Mouse (Mus musculus) adipocyte (in vitro differentiated cells): ENCODE measurements around the gene Mcoln2.
"Not testable (repeated sequence)": the region's sequence is repeated elsewhere in the genome, so short reads cannot be mapped to it uniquely, and the experiment has no call there.

Source experiments
- DNase-seq: peaks from one replicate; pipeline ENCODE4 v3.0.0-alpha.2; 2016; ENCODE audit warnings: low spot score

Mcoln2 gene

DNA sequence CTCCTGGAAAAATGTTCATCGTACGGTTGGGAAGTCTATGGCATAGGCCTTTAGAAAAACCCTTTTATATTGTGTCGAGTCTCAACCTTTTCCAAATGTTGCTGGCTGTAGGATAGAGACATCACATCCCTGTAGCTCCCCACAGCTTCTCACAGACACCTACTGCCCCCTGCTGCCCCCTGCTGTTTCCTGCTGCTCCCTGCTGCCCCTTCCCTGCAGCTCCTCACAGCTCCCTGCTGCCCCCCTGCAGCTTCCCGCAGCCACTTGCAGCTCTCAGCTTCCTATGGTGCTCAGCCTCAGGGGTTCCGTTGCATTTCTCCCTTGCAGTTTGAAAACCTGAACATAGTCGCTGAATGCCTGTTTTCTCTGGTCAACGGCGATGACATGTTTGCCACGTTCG is 40.3 kb downstream of the Mcoln2 start:
- no peak for DNase-seq

DNA sequence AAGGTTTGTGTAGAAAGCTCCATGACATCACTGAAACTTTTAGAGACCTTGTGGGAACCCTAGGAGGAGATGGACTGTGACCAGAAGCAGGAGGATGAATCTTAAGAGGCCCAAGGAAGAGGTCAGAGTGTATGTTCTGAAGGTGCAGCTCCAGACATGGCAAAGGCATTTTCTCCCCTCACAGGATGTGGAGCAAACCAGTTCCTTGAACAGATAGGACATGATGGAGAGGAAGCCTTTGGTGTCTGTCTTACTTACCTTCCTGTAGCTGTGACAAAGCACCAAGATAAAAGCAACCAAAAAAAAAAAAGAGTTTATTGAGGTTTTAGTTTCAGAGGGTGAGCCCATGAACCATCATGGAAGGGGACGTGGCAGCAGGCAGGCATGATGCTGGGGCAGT is 42.9 kb downstream of the Mcoln2 start:
- no peak for DNase-seq

DNA sequence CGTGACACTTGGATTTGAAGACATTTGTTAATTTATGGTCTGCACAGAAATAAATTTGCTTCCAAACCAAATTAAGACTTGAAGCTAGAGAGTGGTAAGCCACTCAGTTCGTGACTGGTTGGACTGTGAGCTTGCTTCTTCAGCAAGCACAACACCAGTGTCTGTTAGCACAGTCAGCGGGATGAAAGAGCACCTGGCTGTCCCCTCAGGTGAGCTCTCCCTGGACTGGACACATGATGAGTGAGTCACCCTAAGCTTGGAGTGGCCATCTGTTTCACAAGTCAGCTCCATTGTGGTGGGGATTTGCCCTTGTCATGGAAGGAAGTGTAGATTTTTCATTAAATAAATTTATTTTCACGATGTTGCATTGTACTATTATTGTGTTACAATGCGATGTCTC is 45.5 kb downstream of the Mcoln2 start:
- DNase-seq, result no peak

DNA sequence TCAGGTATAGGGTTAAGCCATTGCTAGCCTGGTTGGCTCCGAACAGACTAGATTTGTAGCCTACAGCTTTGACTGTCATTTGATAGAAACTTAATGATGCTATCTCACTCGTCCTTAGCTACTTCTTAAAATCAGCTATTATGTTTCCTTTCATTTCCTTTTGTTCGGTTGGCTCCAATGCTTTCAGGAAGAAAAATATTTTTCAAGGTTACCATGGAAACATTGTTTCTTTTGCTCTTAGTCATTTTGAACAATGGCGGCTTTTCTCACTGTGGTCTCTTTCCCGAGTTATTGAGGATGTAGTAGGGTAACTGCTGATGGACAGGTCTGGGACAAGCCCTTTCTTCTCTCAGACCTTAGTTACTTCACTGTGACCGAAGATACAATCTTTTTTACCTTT is 46.7 kb downstream of the Mcoln2 start:
- no peak for DNase-seq

DNA sequence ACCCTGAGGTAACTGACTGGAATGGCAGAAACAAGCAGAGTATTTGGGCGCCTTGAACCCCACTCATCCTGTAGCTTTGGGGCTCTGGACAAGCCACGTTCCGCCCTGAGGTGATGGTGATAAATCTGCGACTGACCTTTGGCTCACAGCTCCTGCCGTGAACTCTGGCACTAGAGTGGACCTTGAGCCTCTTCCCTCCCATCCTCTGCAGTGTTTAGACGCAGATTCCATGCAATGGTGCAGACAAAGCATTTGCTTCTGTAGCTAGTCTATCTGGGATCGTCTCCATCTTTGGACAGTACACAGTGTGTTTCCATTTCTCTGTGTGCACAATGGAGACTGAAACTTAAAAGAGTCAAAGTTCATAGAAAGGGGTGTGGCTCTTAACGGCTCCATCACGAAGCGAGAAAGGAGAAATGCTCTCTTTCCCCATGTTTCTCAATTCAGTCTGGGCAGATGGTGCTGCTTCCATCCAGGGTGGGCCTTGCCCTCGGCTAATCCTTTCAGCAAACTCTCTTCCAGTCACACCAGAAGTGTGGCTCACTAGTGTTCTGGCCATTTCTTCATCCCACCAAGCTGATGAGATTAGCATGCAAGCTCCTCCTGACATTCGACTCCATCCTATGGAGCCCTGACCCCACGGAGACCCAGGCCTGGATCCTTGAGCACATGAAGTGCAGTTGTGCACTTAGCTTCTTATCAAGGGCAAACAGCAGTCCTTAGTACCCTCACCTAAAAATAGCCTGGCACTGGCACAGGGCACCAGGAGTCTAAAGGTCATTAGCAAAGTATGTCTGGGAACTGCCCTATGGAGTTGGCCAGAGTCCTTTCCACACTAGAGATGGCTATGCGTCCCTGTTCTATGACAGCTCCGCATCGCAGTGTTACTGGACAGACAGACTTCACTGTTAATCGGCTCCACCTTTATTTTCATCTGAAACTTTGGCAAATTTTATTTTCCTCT is 47.4 kb downstream of the Mcoln2 start:
- DNase-seq, result no peak

DNA sequence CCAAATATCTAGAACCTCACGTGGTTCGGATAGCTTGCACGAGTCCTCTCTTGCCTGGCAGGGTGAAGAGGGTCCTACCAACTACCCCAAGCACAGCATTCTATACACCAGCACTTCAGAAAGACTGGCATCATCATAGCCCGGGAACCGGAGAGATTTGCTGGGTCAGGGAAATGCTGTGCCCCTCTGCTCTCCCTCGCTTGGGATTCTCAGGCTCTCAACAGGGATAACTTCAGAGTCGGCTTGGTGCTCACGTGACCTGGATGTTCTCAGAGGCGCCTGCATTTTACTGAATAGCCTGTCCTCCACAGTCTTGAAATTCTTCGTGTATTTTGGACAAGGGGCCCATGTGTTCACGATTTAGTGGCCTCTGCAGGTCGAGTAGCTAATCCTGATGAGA is 48.2 kb downstream of the Mcoln2 start:
- no peak for DNase-seq

DNA sequence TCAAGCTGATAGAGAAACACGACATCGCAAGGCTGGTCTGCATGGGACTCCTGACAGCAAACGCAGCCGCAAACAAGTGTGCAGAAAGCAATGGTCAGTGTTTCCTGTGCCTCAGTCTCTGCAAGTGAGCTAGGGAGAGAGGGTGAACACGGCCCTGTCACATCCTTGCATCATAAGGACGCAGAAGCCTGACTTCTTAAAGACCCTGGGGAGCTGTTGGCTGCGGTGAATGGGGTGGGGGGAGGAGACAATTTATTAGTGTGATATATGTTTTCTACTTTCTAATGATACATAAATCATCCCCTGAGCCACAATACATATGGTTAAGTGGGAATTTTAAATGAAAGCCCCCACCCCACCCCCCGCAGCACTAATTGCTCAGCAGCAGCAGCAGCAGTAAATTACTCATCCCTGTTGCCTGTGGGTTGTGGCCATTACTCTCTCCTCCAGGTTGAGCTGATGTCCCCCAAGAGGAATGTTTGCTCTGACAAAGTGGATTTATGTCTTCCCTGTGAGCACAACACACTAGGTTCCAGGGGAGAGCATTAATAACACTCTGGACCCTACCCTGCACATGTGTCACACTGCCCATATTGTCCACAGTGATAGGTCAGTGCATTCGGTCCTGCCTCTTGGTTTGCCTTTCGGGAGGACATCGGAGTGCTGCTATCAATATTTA is 49.3 kb downstream of the Mcoln2 start:
- no peak for DNase-seq

DNA sequence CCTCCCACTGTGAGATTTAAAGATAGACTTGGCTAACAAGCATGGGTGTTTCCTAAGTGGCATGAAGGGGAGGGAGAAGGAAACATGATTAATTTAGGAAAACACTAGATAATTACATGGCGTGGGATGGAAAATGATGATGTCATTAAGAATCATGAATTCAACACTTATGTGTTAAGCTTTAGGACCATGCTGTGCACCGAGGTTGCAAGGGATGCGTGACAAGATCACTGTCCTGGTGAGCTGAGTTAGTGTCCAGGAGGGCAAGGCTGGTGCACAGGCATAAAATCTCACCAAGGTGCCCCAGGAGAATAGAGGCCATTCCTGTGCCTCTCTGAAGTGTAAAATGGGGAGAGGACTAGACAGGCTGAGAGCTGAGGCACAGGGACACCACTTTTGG is 49.9 kb downstream of the Mcoln2 start:
- no peak for DNase-seq

DNA sequence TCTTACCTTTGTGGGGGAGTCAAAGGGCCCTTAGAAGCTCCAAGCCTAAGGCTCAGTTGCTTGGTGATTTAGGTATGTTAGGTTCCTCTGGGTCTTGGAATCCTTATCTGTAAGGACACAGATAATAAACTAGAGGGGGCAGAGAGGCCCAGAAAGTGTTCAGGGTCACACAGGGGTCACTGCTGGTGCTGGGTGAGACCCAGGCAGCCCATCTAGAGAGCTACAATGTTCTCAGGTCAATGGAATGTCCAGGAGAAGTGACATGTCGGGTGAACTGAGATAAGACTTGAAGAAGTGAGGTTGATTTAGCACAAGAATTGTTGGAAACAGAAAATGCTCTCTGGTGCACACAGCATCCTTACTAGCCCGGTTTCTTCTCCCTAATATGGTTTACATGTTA is 54.7 kb downstream of the Mcoln2 start:
- DNase-seq, result no peak

DNA sequence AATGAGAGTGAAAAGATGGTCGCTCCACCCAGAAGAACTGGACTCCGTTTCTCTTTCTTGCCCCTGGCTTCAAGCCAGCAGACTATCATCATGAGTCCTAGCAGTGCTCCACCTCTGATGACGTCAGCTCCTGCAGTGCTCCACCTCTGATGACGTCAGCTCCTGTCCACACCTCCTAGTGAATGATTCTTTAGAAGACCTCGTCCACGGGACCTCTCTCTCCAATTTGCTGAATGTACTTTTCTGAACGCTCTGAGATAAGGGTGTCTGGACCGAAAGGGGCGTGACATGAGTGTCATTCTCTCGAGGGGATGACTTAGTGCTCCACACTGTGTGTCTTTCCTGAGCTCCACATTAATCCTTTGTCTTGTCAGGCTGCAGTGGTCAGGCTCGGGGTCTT is 55.7 kb downstream of the Mcoln2 start:
- DNase-seq, result no peak

DNA sequence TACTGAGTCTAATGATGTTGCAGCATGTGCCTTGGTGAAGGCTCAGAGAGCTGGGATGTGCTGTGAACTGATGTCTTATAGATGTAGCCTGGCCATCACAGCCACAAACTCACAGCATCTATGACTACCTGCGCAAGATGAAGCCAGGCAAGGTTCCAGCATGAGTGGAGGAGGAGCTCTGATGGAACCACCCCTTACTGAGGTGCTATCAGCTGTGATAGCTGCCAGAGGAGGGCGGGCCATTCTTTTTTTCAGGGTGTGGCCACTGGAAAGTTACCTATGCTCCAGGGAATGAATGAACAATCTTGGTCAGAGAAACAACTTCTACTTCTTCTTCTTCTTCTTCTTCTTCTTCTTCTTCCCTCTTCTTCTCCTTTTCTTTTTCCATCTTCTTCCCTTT is 57.0 kb downstream of the Mcoln2 start:
- no peak for DNase-seq

DNA sequence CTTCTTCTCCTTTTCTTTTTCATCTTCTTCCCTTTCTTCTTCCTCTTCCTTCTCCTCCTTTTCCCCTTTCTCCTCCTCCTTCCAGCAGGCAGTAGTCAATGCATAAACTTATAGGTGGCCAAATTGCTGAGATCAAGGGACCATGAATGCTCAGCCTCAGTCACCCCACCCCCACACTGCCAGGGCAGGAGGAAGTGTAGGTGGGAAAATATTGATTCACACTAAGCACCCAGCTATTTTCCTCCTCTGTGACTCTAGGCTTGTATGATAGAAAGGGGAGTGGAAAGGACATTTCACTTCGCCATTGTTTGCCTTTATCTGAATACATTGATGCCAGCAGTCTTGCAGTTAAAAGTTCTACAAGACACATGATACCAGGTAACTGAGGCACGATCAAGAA is 57.8 kb downstream of the Mcoln2 start:
- no peak for DNase-seq

DNA sequence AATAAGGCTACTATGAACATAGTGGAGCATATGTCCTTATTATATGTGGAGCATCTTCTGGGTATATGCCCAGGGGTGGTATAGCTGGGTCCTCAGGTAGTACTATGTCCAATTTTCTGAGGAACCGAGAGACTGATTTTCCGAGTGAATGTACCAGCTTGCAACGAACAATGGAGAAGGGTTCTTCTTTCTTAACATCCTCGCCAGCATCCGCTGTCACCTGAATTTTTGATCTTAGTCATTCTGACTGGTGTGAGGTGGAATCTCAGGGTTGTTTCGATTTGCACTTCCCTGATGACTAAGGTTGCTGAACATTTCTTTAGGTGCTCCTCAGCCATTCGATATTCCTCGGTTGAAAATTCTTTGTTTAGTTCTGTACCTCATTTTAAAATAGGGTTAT is 60.1 kb downstream of the Mcoln2 start:
- not testable (repeated sequence) for DNase-seq

DNA sequence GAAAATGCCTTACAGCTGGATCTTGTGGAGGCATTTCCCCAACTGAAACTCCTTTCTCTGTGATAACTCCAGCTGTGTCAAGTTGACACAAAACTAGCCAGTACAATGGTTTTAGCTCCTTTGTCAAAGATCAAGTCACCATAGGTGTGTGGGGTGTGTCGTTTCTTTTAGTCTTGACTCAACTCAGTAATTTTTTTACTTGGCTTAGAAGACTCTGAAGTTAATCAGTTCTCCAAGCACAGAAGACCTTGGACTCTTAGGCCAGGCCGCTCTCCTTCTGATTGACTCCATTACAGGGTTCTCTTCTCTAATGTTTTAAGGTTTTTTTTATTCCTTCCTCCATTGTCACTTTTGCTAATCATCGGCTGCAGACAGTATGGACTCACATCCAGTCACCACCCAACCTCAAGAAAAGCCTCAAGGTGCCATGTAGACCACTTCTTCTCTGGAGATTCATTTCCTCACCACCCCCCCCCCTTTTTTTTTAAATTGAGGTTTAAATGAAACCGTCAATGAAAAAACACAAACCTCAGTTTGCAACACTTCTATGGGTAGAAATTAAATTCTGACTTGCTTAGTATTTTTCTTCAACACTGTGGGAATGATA is 61.6 kb downstream of the Mcoln2 start:
- no peak for DNase-seq

DNA sequence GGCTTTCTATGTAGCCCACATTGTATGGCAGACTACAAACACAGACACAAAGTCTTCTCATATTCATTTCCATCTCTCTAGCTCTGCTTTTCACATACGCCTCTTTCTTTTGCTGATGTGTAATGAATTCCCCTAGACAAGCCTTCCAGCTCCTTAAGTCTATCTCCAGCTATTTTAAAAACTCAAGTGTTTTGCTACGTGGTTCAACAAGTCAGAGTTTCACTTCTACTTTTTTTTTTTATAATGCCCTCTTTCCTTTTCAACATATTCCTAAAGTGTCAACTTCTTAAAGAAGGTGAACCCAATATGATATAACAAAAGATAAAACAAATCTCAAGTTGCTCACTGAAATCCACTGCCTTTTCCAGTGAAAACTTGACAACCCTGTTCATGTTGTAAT is 62.3 kb downstream of the Mcoln2 start:
- DNase-seq, result no peak

DNA sequence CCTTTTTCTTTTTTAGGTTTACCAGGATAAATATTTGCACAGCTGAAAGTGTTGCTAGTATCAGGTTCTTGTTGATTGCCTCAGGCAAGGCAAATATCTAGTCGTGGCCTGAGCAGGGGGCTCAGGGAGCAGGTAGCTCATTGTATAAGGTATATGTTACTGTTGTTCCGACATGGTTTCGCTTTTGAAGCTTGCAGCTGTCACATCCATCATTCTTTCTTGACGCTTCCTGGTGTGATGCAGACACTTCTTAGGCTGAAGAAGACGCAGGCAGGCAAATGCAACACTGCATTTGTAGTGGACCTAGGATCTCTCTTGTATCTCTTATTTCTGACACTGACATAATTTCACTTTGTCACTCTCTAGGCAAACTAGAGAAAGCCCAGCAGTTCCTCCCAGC is 63.7 kb downstream of the Mcoln2 start:
- no peak for DNase-seq

DNA sequence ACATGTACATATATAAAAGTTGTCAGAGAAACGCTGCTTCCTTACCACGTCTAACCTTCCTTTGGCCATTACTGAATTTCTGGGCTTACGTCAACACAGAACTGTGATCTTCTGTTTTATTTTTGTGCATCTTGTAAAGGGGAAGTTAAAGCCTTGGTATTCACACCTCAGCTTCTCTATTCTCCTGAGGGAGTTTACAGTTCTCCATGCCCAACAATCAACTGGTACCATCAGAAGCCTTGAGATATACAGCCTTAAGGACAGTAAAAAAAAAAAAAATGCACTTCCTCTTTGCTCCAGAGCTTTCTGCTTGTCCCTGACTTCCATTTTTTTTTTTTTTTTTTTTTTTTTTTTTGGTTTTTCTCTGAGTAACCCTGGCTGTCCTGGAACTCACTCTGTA is 66.9 kb downstream of the Mcoln2 start:
- no peak for DNase-seq

DNA sequence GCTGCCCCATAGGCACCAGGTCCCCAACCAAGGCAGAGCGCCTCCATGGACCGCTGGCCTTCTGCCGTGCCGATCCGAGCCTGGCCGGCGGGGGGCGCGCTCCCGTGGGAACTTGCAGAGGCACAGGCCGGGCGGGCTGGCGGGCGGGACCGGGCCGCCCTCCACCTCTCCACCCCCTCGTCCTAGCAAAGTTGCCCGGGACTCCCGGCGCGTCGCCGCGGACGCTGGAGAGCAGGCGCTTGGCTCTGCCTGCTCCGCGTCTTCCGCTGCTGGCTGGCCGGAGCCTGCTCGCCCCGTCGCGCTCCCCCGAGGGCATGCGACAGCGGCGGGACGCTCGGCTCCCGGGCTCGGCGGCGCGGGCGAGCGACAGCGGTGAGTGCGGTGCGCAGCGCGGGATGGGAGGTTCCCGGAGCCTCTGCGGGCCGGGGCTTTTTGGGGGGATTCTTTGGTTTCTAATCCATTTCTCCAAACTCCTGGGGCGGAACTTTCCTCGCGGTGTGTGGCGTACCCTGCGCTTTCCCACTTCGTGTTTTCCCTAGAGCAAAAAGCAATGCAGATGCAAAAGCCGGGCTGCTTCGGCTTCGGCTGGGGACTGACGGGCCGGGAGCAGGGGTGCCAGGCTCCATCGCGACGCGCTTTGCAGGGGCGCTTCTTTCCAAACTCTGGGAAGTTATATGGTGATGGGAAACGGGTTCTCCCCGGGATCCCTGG is 71.3 kb downstream of the Mcoln2 start, which contains the start of gene Lpar3:
Gene Lpar3 (plus strand): TSS at position 188 of the 711 bp plus-strand sequence.
- no peak for DNase-seq

DNA sequence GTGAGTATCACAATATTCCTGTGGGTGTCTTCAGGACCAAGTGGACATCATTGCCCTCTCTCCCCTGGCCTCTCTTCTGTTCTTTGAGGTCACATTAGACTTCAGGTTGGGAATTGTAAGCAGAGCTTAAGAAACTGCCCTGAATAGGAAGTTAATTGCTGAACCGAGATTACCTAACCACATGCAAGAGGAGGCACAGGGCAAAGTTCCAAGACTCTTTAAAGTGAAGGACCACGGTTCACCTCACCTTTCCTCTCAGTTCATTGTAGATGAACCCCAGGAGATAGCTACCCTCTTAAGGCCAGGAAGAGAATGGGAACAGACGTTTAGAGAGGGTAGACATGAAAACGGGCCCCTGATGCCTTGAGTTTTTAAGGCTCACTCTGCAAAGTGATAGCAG is 74.6 kb downstream of the Mcoln2 start:
- DNase-seq, result no peak

DNA sequence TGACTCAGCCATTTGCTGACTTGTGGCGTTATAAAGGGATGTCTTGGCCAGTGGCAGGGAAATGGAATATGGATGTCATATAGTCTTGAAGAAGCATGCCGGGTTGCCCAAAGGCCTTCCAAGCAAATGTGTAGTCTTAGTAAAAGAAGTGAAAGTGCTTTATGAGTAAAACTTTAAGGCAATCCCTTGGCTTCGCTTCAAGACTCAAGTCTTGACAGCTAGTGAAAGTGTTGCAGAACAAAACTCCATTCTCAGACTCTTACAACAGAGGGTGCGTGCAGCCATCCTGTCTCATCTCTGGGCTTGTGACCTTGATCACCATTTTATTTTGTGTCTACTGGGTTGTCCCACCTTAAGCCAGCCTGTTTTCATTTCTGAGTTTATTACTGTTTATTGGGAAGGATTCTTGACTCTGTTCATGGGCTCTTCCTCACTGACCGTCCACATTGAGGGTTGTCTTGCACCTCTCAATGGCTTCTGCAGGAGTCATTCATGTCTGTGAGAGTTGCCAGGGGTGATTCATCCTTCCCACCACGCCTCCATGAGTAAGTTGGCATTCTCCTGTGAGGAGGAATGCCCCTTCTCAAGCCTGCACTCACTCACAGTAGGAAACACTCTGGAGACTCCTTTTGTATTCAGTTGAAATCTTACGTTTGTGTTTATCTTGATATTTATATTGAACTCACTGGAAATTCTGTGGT is 75.6 kb downstream of the Mcoln2 start:
- peak; percentile 64 for DNase-seq

DNA sequence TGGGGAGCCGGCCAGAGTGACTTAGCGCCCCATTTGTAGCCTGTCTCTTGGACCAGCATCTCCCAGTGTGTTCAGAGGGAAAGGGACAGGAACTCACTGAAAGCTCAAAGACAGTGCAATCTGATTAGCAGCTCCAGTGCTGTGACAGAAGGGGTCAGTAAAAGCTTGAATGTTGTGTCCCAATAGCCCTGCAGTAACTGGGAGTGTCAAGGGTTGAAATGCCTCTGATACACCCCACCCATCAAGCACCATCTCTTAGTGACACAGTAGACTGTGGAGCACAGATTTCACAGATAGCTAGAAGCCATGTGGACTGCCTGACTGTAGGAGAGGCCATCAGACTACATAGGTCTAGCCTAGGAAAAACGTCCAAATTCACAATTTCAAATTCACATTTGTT is 77.8 kb downstream of the Mcoln2 start:
- DNase-seq, result no peak
